7 mouse cellular contexts compared by ENCODE assay signal in genomic region chr11:73235990-73236701, GRCm38 (mm10). TPM values are rescaled to one million over a fixed set of nuclear protein-coding genes. Genes with fewer than 3 reads are reported as not detected.
DNase-seq lines count a peak whose midpoint lies in the region; ATAC-seq lines count a peak whose summit lies in the region.

No protein-coding gene starts in this region.

- ATAC-seq in heart, embryonic 11.5 days (replicated peaks; ENCODE audit: insufficient number of reproducible peaks, low FRiP score, low TSS enrichment) = no peak
- no peak for ATAC-seq in megakaryocyte progenitor cell, adult 5-6 weeks (replicated peaks; ENCODE audit: poor library complexity)
- no peak for ATAC-seq in erythroid progenitor cell, adult 5-6 weeks (replicated peaks; ENCODE audit: low FRiP score, poor library complexity, severe bottlenecking)

- H3K27me3 ChIP-seq in heart, embryonic 11.5 days (ENCODE audit: control insufficient read depth, insufficient read depth, low read length) = no peaks in the 10 kb centered on the region

- no peak overlapping the region for H3K9ac ChIP-seq in heart, embryonic 11.5 days (ENCODE audit: low read depth, low read length)

- peak; percentile 99 for DNase-seq in adipocyte (ENCODE audit: low spot score)
- DNase-seq in adrenal gland, postnatal 36 days = peak; percentile 31 to 69
- DNase-seq in kidney, postnatal 36 days = peak; percentile 73 to 81
- peak; percentile 75 for DNase-seq in testis, postnatal 10 days (ENCODE audit: low spot score)

- no peak overlapping the region for H3K4me2 ChIP-seq in heart, embryonic 11.5 days

- 32% methylated on average over 5 of the region's 5 CpGs for WGBS in heart, embryonic 11.5 days (ENCODE audit: insufficient replicate concordance)

- no peaks in the 10 kb centered on the region for H3K4me1 ChIP-seq in heart, embryonic 11.5 days (ENCODE audit: control insufficient read depth, insufficient read depth, low read length)

- H3K9me3 ChIP-seq in heart, embryonic 11.5 days (replicated peaks; ENCODE audit: control insufficient read depth, low read length) = no peaks in the 10 kb centered on the region

- H3K36me3 ChIP-seq in heart, embryonic 11.5 days (ENCODE audit: control insufficient read depth, insufficient read depth, low read length) = no peaks in the 10 kb centered on the region

- H3K4me3 ChIP-seq in heart, embryonic 11.5 days (ENCODE audit: low read depth, low read length) = no peak overlapping the region

- 0 out of 2 replicates have a peak overlapping the region, but pooled peaks have one; percentile 18 for H3K27ac ChIP-seq in heart, embryonic 11.5 days (ENCODE audit: low read depth, low read length)

RNA-seq across cellular contexts. Expression of gene Trpv1, which starts 2.1 kb away (rescaled TPM):
- total RNA-seq in adrenal gland, postnatal 36 days (2021) = under 1 TPM; 0.13 to 0.36 TPM
- 0.16 TPM in 1 of 2 replicates, not detected in the other for polyA plus RNA-seq in heart, embryonic 11.5 days (2014; fragmentation: Nextera tagmentation; extraction: Ambion mirVana)
- not detected in 2 replicates for total RNA-seq in megakaryocyte progenitor cell, adult 5-6 weeks (2015)
- not detected in 2 replicates for total RNA-seq in megakaryocyte progenitor cell, adult 5-6 weeks (2017)
- total RNA-seq in erythroid progenitor cell, adult 5-6 weeks (2015; ENCODE audit: low replicate concordance) = not detected in 2 replicates
- total RNA-seq in erythroid progenitor cell, adult 5-6 weeks (2017; ENCODE audit: low replicate concordance) = not detected in 2 replicates

RNA-seq across cellular contexts. Expression of gene Trpv3, which starts 31.0 kb away (rescaled TPM):
- under 1 TPM; 0.07 to 0.20 TPM for total RNA-seq in adrenal gland, postnatal 36 days (2021)
- 0.03 TPM in 2 replicates for polyA plus RNA-seq in heart, embryonic 11.5 days (2014; fragmentation: Nextera tagmentation; extraction: Ambion mirVana)
- not detected in 2 replicates for total RNA-seq in megakaryocyte progenitor cell, adult 5-6 weeks (2015)
- not detected in 2 replicates for total RNA-seq in megakaryocyte progenitor cell, adult 5-6 weeks (2017)
- not detected in 2 replicates for total RNA-seq in erythroid progenitor cell, adult 5-6 weeks (2015; ENCODE audit: low replicate concordance)
- total RNA-seq in erythroid progenitor cell, adult 5-6 weeks (2017; ENCODE audit: low replicate concordance) = not detected in 2 replicates

RNA-seq across cellular contexts. Expression of gene Shpk, which starts 36.9 kb away (rescaled TPM):
- total RNA-seq in adrenal gland, postnatal 36 days (2021) = 10 to 100 TPM in 1 of 2 experiments, 1 to 10 TPM in 1; 8.8 to 13.2 TPM
- 0.31 and 0.94 TPM in 2 replicates for polyA plus RNA-seq in heart, embryonic 11.5 days (2014; fragmentation: Nextera tagmentation; extraction: Ambion mirVana)
- total RNA-seq in megakaryocyte progenitor cell, adult 5-6 weeks (2015) = 1.7 and 1.8 TPM in 2 replicates
- 2.2 and 3.4 TPM in 2 replicates for total RNA-seq in megakaryocyte progenitor cell, adult 5-6 weeks (2017)
- total RNA-seq in erythroid progenitor cell, adult 5-6 weeks (2015; ENCODE audit: low replicate concordance) = 2.9 TPM in 1 of 2 replicates, not detected in the other
- 0.39 TPM in 1 of 2 replicates, not detected in the other for total RNA-seq in erythroid progenitor cell, adult 5-6 weeks (2017; ENCODE audit: low replicate concordance)

RNA-seq across cellular contexts. Expression of gene Ctns, which starts 37.3 kb away (rescaled TPM):
- total RNA-seq in adrenal gland, postnatal 36 days (2021) = 10 to 100 TPM; 14.3 to 16.8 TPM
- polyA plus RNA-seq in heart, embryonic 11.5 days (2014; fragmentation: Nextera tagmentation; extraction: Ambion mirVana) = 12.7 and 14.9 TPM in 2 replicates
- total RNA-seq in megakaryocyte progenitor cell, adult 5-6 weeks (2015) = 14.4 and 16.3 TPM in 2 replicates
- 13.5 and 15.8 TPM in 2 replicates for total RNA-seq in megakaryocyte progenitor cell, adult 5-6 weeks (2017)
- total RNA-seq in erythroid progenitor cell, adult 5-6 weeks (2015; ENCODE audit: low replicate concordance) = 5.9 and 11.9 TPM in 2 replicates
- total RNA-seq in erythroid progenitor cell, adult 5-6 weeks (2017; ENCODE audit: low replicate concordance) = 7.7 and 15.1 TPM in 2 replicates

RNA-seq across cellular contexts. Expression of gene Tax1bp3, which starts 59.3 kb away (rescaled TPM):
- total RNA-seq in adrenal gland, postnatal 36 days (2021) = 10 to 100 TPM; 74.5 to 79.4 TPM
- polyA plus RNA-seq in heart, embryonic 11.5 days (2014; fragmentation: Nextera tagmentation; extraction: Ambion mirVana) = 264 and 272 TPM in 2 replicates
- total RNA-seq in megakaryocyte progenitor cell, adult 5-6 weeks (2015) = 6.7 and 10.0 TPM in 2 replicates
- total RNA-seq in megakaryocyte progenitor cell, adult 5-6 weeks (2017) = 4.9 and 7.2 TPM in 2 replicates
- 2.1 and 9.4 TPM in 2 replicates for total RNA-seq in erythroid progenitor cell, adult 5-6 weeks (2015; ENCODE audit: low replicate concordance)
- 3.3 and 6.9 TPM in 2 replicates for total RNA-seq in erythroid progenitor cell, adult 5-6 weeks (2017; ENCODE audit: low replicate concordance)
